In genomic region chr14:37127652-37128051, GRCm38 (mm10) we compare ENCODE assay signal across 9 mouse cellular contexts. TPM values are rescaled to one million over a fixed set of nuclear protein-coding genes. Genes with fewer than 3 reads are reported as not detected.
DNase-seq lines count a peak whose midpoint lies in the region; ATAC-seq and TF ChIP-seq lines count a peak whose summit lies in the region.
"Had no signal": no experiment of that assay in that cellular context is flagged by ENCODE, and none has a peak within 500 bp of the region (broad histone marks: within the 10 kb centered on the region; RNA-seq: fewer than 3 reads in every experiment).

No protein-coding gene starts in this region.

- no peaks in the 10 kb centered on the region for H3K4me1 ChIP-seq in midbrain, embryonic 11.5 days (ENCODE audit: control insufficient read depth, insufficient read depth, low read length)
- H3K4me1 ChIP-seq in midbrain, embryonic 15.5 days, result no peaks in the 10 kb centered on the region
- H3K4me1 ChIP-seq: hindbrain, embryonic 15.5 days had no signal

- no peak for DNase-seq in gastrocnemius, adult 2 months
- DNase-seq in gastrocnemius, postnatal 36 days, result no peak
- DNase-seq in midbrain, embryonic 11.5 days (ENCODE audit: low spot score, missing footprints), result peak; percentile 88
- peak; percentile 82 for DNase-seq in adipocyte (ENCODE audit: low spot score)
- peak; percentile 41 for DNase-seq in forelimb bud, embryonic 11.5 days (ENCODE audit: low read depth, low spot score)
- no peak for DNase-seq in neural tube, embryonic 10.5 days (ENCODE audit: extremely low spot score, low spot score)

- peaks cover 4% of the 10 kb centered on the region for H3K36me3 ChIP-seq in midbrain, embryonic 11.5 days (ENCODE audit: control insufficient read depth, insufficient read depth, low read length)
- H3K36me3 ChIP-seq in midbrain, embryonic 15.5 days (replicated peaks), result peaks cover 61% of the 10 kb centered on the region

- no peak overlapping the region for H3K4me3 ChIP-seq in gastrocnemius, adult 2 months
- no peak overlapping the region for H3K4me3 ChIP-seq in midbrain, embryonic 11.5 days (ENCODE audit: low read depth, low read length)
- H3K4me3 ChIP-seq in midbrain, embryonic 15.5 days, result no peak overlapping the region
- H3K4me3 ChIP-seq: hindbrain, embryonic 15.5 days had no signal

- no peak overlapping the region for H3K4me2 ChIP-seq in midbrain, embryonic 11.5 days
- H3K4me2 ChIP-seq in midbrain, embryonic 15.5 days, result no peak overlapping the region
- H3K4me2 ChIP-seq: hindbrain, embryonic 15.5 days had no signal

- H3K27me3 ChIP-seq in midbrain, embryonic 11.5 days (ENCODE audit: control insufficient read depth, insufficient read depth, low read length), result no peaks in the 10 kb centered on the region
- H3K27me3 ChIP-seq in midbrain, embryonic 15.5 days (replicated peaks), result no peaks in the 10 kb centered on the region
- H3K27me3 ChIP-seq: hindbrain, embryonic 15.5 days had no signal

- no peak for ATAC-seq in midbrain, embryonic 11.5 days (ENCODE audit: low FRiP score)
- ATAC-seq in midbrain, embryonic 15.5 days (replicated peaks), result no peak
- peak; percentile 83 for ATAC-seq in megakaryocyte progenitor cell, adult 5-6 weeks (replicated peaks; ENCODE audit: poor library complexity)

- H3K9me3 ChIP-seq in midbrain, embryonic 11.5 days (ENCODE audit: control insufficient read depth, low read length), result no peaks in the 10 kb centered on the region
- H3K9me3 ChIP-seq in midbrain, embryonic 15.5 days, result no peaks in the 10 kb centered on the region
- H3K9me3 ChIP-seq: hindbrain, embryonic 15.5 days had no signal

- WGBS in midbrain, embryonic 11.5 days, result 50% methylated on average over 4 of the region's 4 CpGs
- 42% methylated on average over 4 of the region's 4 CpGs for WGBS in midbrain, embryonic 15.5 days

- no peak overlapping the region for H3K9ac ChIP-seq in midbrain, embryonic 11.5 days (ENCODE audit: low read length)
- H3K9ac ChIP-seq in midbrain, embryonic 15.5 days, result no peak overlapping the region
- H3K9ac ChIP-seq: hindbrain, embryonic 15.5 days had no signal

- TF ChIP-seq CTCF in gastrocnemius, adult 2 months (IDR thresholded peaks at IDR 0.05), result peak; percentile 68

- peak overlapping the region; percentile 28; the same call in 1 of the 2 replicates for H3K27ac ChIP-seq in gastrocnemius, adult 2 months
- H3K27ac ChIP-seq in midbrain, embryonic 11.5 days (ENCODE audit: low read depth, low read length), result no peak overlapping the region
- no peak overlapping the region for H3K27ac ChIP-seq in midbrain, embryonic 15.5 days
- H3K27ac ChIP-seq: hindbrain, embryonic 15.5 days had no signal

- intact Hi-C loops in gastrocnemius, adult 2 months (cut with DNase I), result no loop called here
- intact Hi-C loops in gastrocnemius, postnatal 36 days (cut with DNase I), result no loop called here

RNA-seq across cellular contexts. Expression of gene Ghitm, which starts 7.4 kb away (rescaled TPM):
- total RNA-seq in gastrocnemius, adult 2 months (2021), result 100 to 1,000 TPM; 416 to 464 TPM
- 100 to 1,000 TPM; 399 to 418 TPM for total RNA-seq in gastrocnemius, postnatal 36 days (2021)
- polyA plus RNA-seq in midbrain, embryonic 11.5 days (2014; fragmentation: Nextera tagmentation; extraction: Ambion mirVana), result 213 and 220 TPM in 2 replicates
- 184 TPM in 2 replicates for polyA plus RNA-seq in midbrain, embryonic 15.5 days (2015; fragmentation: Nextera tagmentation; extraction: Ambion mirVana)
- total RNA-seq in megakaryocyte progenitor cell, adult 5-6 weeks (2015), result 106 and 118 TPM in 2 replicates
- total RNA-seq in megakaryocyte progenitor cell, adult 5-6 weeks (2017), result 124 and 128 TPM in 2 replicates

RNA-seq across cellular contexts. Expression of gene 2610528A11Rik, which starts 13.8 kb away (rescaled TPM):
- total RNA-seq in gastrocnemius, adult 2 months (2021), result under 1 TPM; 0.48 to 0.92 TPM
- under 1 TPM in 1 of 2 experiments, not detected in 1; 0.52 TPM for total RNA-seq in gastrocnemius, postnatal 36 days (2021)
- polyA plus RNA-seq in midbrain, embryonic 11.5 days (2014; fragmentation: Nextera tagmentation; extraction: Ambion mirVana), result 0.32 TPM in 1 of 2 replicates, not detected in the other
- not detected in 2 replicates for polyA plus RNA-seq in midbrain, embryonic 15.5 days (2015; fragmentation: Nextera tagmentation; extraction: Ambion mirVana)
- total RNA-seq in megakaryocyte progenitor cell, adult 5-6 weeks (2015), result 1.7 and 2.1 TPM in 2 replicates
- total RNA-seq in megakaryocyte progenitor cell, adult 5-6 weeks (2017), result 1.5 TPM in 1 of 2 replicates, not detected in the other

RNA-seq across cellular contexts. Expression of gene Cdhr1, which starts 29.5 kb away (rescaled TPM):
- not detected for total RNA-seq in gastrocnemius, adult 2 months (2021)
- total RNA-seq in gastrocnemius, postnatal 36 days (2021), result not detected
- 0.20 and 0.22 TPM in 2 replicates for polyA plus RNA-seq in midbrain, embryonic 11.5 days (2014; fragmentation: Nextera tagmentation; extraction: Ambion mirVana)
- 2.3 and 2.6 TPM in 2 replicates for polyA plus RNA-seq in midbrain, embryonic 15.5 days (2015; fragmentation: Nextera tagmentation; extraction: Ambion mirVana)
- total RNA-seq in megakaryocyte progenitor cell, adult 5-6 weeks (2015), result not detected in 2 replicates
- not detected in 2 replicates for total RNA-seq in megakaryocyte progenitor cell, adult 5-6 weeks (2017)

RNA-seq across cellular contexts. Expression of gene Lrit2, which starts 59.9 kb away (rescaled TPM):
- not detected for total RNA-seq in gastrocnemius, adult 2 months (2021)
- total RNA-seq in gastrocnemius, postnatal 36 days (2021), result not detected
- polyA plus RNA-seq in midbrain, embryonic 11.5 days (2014; fragmentation: Nextera tagmentation; extraction: Ambion mirVana), result not detected in 2 replicates
- polyA plus RNA-seq in midbrain, embryonic 15.5 days (2015; fragmentation: Nextera tagmentation; extraction: Ambion mirVana), result not detected in 2 replicates
- total RNA-seq in megakaryocyte progenitor cell, adult 5-6 weeks (2015), result not detected in 2 replicates
- not detected in 2 replicates for total RNA-seq in megakaryocyte progenitor cell, adult 5-6 weeks (2017)
- polyA plus RNA-seq: hindbrain, embryonic 15.5 days had no signal

Comparison
In these comparisons a context has a peak if more than half of its experiments do, and no peak if none do; other contexts are left out.
1. DNase-seq: peak in midbrain, embryonic 11.5 days (single experiment), adipocyte (single experiment) and forelimb bud, embryonic 11.5 days (single experiment); none in gastrocnemius, adult 2 months (single experiment), gastrocnemius, postnatal 36 days (0 of 2) and neural tube, embryonic 10.5 days (single experiment).